Mouse (Mus musculus) testis, adult 2 months (tissue): ENCODE results near the gene Nipsnap1.

Source experiments
- CTCF ChIP-seq: fragments of 200-500 bp; IDR thresholded peaks from 2 replicates; pipeline ENCODE4 v1.5.1; 2012; ENCODE audit warnings: low read depth, mild to moderate bottlenecking, inconsistent platforms, low read length, moderate library complexity; ENCODE audit not compliant: control insufficient read depth, insufficient read depth, insufficient replicate concordance
- POLR2A ChIP-seq: fragments of 200-500 bp; IDR thresholded peaks from 2 replicates; pipeline ENCODE4 v1.6.1; 2012; ENCODE audit warnings: low read depth, mild to moderate bottlenecking, inconsistent platforms, low read length, moderate library complexity; ENCODE audit not compliant: control insufficient read depth

- no peak for TF ChIP-seq CTCF
- no peak for TF ChIP-seq POLR2A
Measured at GRCm38 (mm10) chr11:4906231-4906630, 32.5 kb downstream of the Nipsnap1 start.
